Mouse (Mus musculus): ENCODE data around the gene Gpr153. TPM values are rescaled to one million over a fixed set of nuclear protein-coding genes. Genes with fewer than 3 reads are reported as not detected.
A peak's percentile ranks its signal among the peaks of the same experiment; 100 is the strongest.
"Not testable (repeated sequence)": the region's sequence is repeated elsewhere in the genome, so short reads cannot be mapped to it uniquely, and the experiment has no call there.

The Gpr153 gene
- 21.1 TPM for polyA plus RNA-seq (2021)

GRCm38 (mm10) chr4:152273621-152274236 is at the start of gene Gpr153:
TSS of gene Gpr153 (plus strand) at chr4:152274232.
- CTCF ChIA-PET: interaction anchor here (0.7 to 2.1 kb wide), 4 partner anchors 9 to 61 kb away, joined by 3 to 11 read pairs (median 6); no protein-coding TSS in a partner anchor
- TF ChIP-seq CTCF (IDR thresholded peaks at IDR 0.05): no peak
- ATAC-seq (peak; percentile 22), DNase-seq (ENCODE audit: low read depth, low spot score) (no peak)
- POLR2A ChIA-PET: interaction anchor here (1.3 kb wide), 1 partner anchor 16 kb away, joined by 3 read pairs; no protein-coding TSS in a partner anchor
- H3K27me3 ChIP-seq: no peaks in the 10 kb centered on the region
- in situ Hi-C loops (cut with MboI; ENCODE audit: low pct_unique_long_range_greater_than_20kb): loop anchor here (5.0 kb wide), 1 partner anchor 61 kb away; no protein-coding TSS in a partner anchor

DNA sequence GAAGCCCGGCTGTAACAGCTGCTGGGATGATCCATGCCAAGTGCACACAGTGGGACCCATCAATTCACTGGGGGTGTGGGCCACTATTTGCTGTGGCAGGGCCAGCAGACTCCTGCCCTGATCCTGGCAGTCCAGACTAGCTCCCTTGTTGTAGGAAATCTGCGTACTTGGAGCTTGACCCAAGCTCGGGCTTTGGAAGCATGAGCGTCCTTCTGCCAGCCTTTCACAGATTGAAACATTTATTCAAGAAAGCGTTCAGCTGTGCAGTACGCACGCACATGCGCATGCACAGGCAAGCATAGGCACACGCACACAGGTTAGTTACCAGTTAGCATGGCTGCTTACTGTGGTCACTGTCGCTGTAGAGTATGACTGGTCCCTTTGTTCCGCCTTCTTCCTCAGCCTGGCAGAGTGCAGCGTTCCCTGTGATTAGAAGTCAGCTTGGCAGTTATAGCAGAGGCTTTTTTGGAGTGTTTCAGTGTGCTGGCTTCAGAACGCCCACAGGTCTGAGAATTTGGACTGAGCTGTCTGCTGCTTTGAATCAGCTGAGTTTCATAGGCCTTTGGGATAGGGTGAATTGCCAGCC is 47.0 kb upstream of the Gpr153 start:
- H3K27me3 ChIP-seq: no peaks in the 10 kb centered on the region
- no peak for TF ChIP-seq CTCF (IDR thresholded peaks at IDR 0.05)
- ChIA-PET POLR2A (no interaction called here), CTCF (interaction anchor here (1.6 kb wide), 1 partner anchor 9 kb away, joined by 4 read pairs; no protein-coding TSS in a partner anchor)
- ATAC-seq (no peak), DNase-seq (ENCODE audit: low read depth, low spot score) (no peak)
- in situ Hi-C loops (cut with MboI; ENCODE audit: low pct_unique_long_range_greater_than_20kb): no loop called here

- ChIA-PET CTCF (interaction anchor here (1.3 kb wide), 1 partner anchor 14 kb away, joined by 4 read pairs; no protein-coding TSS in a partner anchor), POLR2A (no interaction called here)
Observed at GRCm38 (mm10) chr4:152227749-152228527, 46.1 kb upstream of the Gpr153 start.

GRCm38 (mm10) chr4:152230331-152230730 is 43.7 kb upstream of the Gpr153 start:
- H3K27me3 ChIP-seq; ATAC-seq; POLR2A ChIA-PET; in situ Hi-C loops (cut with MboI; ENCODE audit: low pct_unique_long_range_greater_than_20kb); CTCF ChIA-PET; DNase-seq (ENCODE audit: low read depth, low spot score): not testable (repeated sequence)

More at GRCm38 (mm10) chr4:152227749-152228527, 46.1 kb upstream of the Gpr153 start:
- DNase-seq (ENCODE audit: low read depth, low spot score) (no peak), ATAC-seq (no peak)
- H3K27me3 ChIP-seq: no peaks in the 10 kb centered on the region
- in situ Hi-C loops (cut with MboI; ENCODE audit: low pct_unique_long_range_greater_than_20kb): no loop called here
- TF ChIP-seq CTCF (IDR thresholded peaks at IDR 0.05): no peak

DNA sequence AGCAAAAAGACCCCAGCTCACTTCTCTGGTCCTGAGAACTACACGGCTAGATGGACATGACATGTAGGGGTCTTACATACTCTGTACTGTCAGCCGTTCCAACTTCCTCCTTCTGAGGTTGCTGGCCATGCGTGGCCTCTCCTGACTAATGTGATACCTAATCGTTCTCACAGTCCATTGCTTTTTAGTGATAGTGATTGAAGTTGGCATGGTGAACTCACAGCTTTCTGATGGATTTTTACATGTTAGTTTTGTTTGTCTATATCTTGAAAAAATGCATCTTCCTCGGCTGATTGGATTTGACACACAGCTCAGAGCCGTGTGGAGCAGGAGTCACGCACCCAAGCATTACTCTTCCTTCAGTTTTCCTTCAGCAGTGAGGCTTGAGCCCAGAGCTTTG is 42.7 kb upstream of the Gpr153 start:
- no peaks in the 10 kb centered on the region for H3K27me3 ChIP-seq
- in situ Hi-C loops (cut with MboI; ENCODE audit: low pct_unique_long_range_greater_than_20kb): no loop called here
- CTCF ChIA-PET: no interaction called here
- ATAC-seq: no peak
- no peak for DNase-seq (ENCODE audit: low read depth, low spot score)
- POLR2A ChIA-PET: no interaction called here
- no peak for TF ChIP-seq CTCF (IDR thresholded peaks at IDR 0.05)

- in situ Hi-C loops (cut with MboI; ENCODE audit: low pct_unique_long_range_greater_than_20kb): no loop called here
- ATAC-seq (no peak), DNase-seq (ENCODE audit: low read depth, low spot score) (no peak)
- TF ChIP-seq CTCF (IDR thresholded peaks at IDR 0.05): no peak
- ChIA-PET POLR2A (no interaction called here), CTCF (interaction anchor here (1.1 kb wide), 1 partner anchor 59 kb away, joined by 4 read pairs; no protein-coding TSS in a partner anchor)
- H3K27me3 ChIP-seq: no peaks in the 10 kb centered on the region
Observed at GRCm38 (mm10) chr4:152232411-152232903, 41.6 kb upstream of the Gpr153 start.

DNA sequence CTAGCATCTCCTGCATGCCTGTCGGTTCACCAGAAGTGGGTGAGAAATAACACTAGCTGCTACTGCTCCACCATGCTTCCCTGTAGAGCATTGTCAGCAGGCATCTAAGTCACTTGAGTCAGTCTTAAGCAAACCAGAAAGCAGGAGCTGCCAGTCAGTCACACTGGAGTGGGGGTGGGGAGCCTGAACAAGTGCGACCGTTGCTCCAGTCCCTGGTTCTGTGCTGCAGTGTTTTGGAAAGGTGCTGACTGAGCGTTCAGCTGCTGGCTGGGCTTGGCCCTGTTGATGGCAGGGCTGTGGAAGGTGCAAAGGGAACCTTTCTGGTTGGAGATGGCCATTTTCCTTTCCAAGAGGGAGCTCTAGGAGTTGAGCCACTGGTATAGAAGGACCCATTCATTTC is 34.1 kb upstream of the Gpr153 start:
- no peak for TF ChIP-seq CTCF (IDR thresholded peaks at IDR 0.05)
- CTCF ChIA-PET: no interaction called here
- no peak for ATAC-seq
- in situ Hi-C loops (cut with MboI; ENCODE audit: low pct_unique_long_range_greater_than_20kb): no loop called here
- no peaks in the 10 kb centered on the region for H3K27me3 ChIP-seq
- POLR2A ChIA-PET: no interaction called here
- no peak for DNase-seq (ENCODE audit: low read depth, low spot score)

DNA sequence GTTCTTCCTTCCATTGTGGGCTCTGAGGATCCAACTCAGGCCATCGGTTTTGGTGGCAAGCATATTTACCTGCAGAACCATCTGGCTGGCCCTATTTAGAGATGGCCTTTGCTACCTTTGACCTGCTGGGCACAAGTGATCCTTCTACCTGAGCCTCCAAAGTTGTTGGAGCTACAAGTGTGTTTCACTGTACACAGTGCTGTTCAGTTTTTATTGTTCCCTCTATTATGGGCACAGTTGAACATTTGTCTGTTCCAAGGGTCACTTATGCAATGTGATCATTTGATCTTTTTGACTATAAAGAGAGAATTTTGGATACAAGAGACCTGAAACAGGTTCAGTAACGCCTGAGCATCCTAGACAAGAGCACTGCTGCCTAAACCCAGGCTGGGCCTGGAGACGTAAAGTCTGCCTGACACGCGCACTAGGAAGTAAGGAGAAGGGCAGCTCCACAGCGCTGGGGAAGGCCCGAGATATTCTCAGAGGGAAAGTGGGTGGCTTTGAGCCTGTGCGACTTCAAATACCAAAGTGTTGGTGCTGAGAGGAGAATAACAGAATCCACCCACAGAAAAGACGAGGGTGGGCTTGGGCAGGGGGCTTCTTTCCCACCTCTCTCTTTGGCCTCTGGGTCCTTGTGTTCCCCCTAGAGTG is 30.7 kb upstream of the Gpr153 start:
- no peak for DNase-seq (ENCODE audit: low read depth, low spot score)
- CTCF ChIA-PET: no interaction called here
- in situ Hi-C loops (cut with MboI; ENCODE audit: low pct_unique_long_range_greater_than_20kb): no loop called here
- no peaks in the 10 kb centered on the region for H3K27me3 ChIP-seq
- no peak for TF ChIP-seq CTCF (IDR thresholded peaks at IDR 0.05)
- POLR2A ChIA-PET: interaction anchor here (1.1 kb wide), 1 partner anchor 24 kb away, joined by 3 read pairs; no protein-coding TSS in a partner anchor
- ATAC-seq: no peak

DNA sequence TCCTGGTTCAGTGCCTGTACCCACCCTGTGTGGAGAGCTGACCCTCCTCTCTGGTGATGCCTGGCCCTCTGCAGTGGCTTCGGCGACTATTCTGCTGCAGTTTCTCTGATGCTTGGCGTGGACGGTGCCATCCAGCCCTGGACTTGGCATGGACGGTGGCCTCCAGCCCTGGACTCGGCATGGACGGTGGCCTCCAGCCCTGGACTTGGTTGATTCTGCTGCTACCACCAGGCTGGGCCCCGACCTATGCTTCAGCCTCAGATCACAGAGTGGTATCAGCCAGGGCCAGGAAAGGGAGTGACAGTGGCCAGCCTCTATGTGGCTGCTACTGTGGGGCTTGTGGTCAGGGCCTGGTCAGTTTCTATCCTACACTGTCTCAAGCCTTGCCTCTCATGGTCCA is 30.1 kb upstream of the Gpr153 start:
- CTCF ChIA-PET: no interaction called here
- POLR2A ChIA-PET: interaction anchor here (1.1 kb wide), 1 partner anchor 24 kb away, joined by 3 read pairs; no protein-coding TSS in a partner anchor
- DNase-seq (ENCODE audit: low read depth, low spot score) (no peak), ATAC-seq (no peak)
- H3K27me3 ChIP-seq: no peaks in the 10 kb centered on the region
- no peak for TF ChIP-seq CTCF (IDR thresholded peaks at IDR 0.05)
- in situ Hi-C loops (cut with MboI; ENCODE audit: low pct_unique_long_range_greater_than_20kb): no loop called here

All from Patski (cell line).